Mouse (Mus musculus) ES-Bruce4 (cell line): ENCODE measurements around the gene Ttbk2.

Experiments used
- CTCF ChIP-seq: IDR thresholded peaks from one replicate; pipeline ENCODE4 v1.8.1; 2011; ENCODE audit warnings: low read depth, low read length
- EP300 ChIP-seq: IDR thresholded peaks from 2 replicates; pipeline ENCODE4 v1.6.1; 2011; ENCODE audit warnings: low read depth, low read length; ENCODE audit not compliant: insufficient read depth
- POLR2A ChIP-seq: IDR thresholded peaks from one replicate; pipeline ENCODE4 v1.8.1; 2011; ENCODE audit warnings: low read length; ENCODE audit not compliant: insufficient read depth

DNA sequence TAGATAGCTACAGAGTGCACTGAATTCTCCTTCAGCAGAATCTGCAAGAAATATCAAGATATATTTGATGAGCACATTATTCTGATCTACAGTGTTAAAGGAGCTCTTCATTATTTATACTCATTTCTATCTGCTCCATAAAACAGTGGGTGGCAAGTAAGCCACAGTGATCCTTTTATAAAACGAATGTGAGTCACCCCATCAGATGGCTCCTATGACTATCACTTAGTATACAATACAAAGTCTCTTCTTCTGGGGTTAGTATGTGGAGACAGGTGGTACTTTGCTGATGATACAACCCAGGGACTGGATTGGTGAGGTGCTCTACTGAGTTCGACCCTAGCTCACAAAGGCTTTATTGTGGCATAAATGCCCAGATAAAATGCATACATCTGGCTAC is 22.8 kb upstream of the Ttbk2 start:
- no peak for TF ChIP-seq CTCF
- TF ChIP-seq POLR2A: no peak
- TF ChIP-seq EP300: no peak
